Mouse (Mus musculus): ENCODE data around the gene Slc44a5. TPM values are rescaled to one million over a fixed set of nuclear protein-coding genes. Genes with fewer than 3 reads are reported as not detected.
A peak's percentile ranks its signal among the peaks of the same experiment; 100 is the strongest.

Slc44a5 gene
- 6.8 and 7.4 TPM in 2 replicates for polyA plus RNA-seq (2015; fragmentation: Nextera tagmentation; extraction: Ambion mirVana)

DNA sequence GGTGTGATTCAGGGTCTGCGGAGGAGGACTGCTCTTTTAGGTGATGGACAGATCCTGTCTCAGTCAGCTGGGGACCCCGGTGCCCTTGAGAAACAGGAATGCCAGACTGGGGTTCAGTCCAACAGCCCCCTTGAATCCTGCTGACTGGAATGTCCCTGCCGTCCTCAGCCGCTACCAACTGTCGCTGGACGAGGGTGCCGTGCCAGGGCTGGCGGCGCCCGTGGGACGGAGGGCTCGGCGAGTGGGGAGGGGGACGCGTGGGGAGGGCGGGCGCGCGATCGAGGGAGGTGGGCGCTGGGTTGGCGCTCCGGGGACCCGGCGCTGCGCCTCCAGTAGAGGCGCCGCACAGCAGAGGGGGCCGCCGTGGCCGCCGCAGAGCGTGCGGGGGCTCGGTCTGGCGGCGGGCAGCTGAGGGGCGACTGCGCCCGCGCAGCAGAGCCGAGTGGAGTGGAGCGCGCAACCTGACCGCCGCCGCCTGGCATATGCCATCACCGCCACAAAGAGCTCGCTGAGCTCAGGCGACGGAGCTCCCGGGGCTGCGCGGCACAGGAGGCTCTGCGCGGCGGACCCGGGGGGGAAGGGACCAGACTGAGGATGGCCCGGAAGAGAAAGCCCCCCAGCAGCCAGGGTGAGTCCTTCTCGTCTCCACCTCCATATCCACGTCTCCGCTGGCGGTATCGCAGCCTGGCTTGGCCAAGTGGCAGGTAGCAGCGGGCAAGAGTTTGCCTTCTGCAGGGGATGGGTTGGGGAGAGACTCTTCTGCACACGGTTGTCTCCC lies at the start of gene Slc44a5:
Gene Slc44a5, plus strand, starts transcription at position 266 of the 778 bp plus-strand sequence.
- Histone ChIP-seq H3K4me2 (replicated peaks) (peak within 1 kb of the TSS; percentile 90), H3K4me1 (replicated peaks) (peaks cover 24% of the 10 kb centered on the region), H3K9me3 (no peaks in the 10 kb centered on the region), H3K36me3 (no peaks in the 10 kb centered on the region), H3K27ac (peak within 1 kb of the TSS; percentile 60), H3K27me3 (peaks cover 30% of the 10 kb centered on the region), H3K9ac (replicated peaks) (peak within 1 kb of the TSS; percentile 84), H3K4me3 (replicated peaks) (peak within 1 kb of the TSS; percentile 69)
- under 1% methylated on average over 60 of the region's 66 CpGs for WGBS
- peak; percentile 91 for ATAC-seq

DNA sequence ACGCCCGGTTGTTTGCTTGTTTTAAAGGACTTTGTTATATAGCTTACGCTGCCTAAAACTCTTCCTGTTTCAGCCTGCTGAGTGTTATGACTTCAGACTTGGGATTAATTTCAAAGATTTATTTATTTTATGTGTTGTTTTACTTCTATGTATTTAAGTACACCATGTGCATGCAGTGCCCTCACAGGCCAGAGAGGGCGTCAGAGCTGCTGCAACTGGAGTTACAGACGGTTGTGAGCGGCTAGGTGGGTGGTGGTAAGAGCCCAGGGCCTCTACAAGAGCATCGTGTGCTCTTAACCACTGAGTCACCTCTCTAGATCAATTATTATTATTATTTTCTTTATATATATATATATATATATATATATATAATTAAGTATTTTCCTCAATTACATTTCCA lies 46.9 kb upstream of the Slc44a5 start:
- Histone ChIP-seq H3K4me2 (replicated peaks) (no peak overlapping the region), H3K4me1 (replicated peaks) (no peaks in the 10 kb centered on the region), H3K4me3 (replicated peaks) (no peak overlapping the region), H3K27ac (no peak overlapping the region), H3K9ac (replicated peaks) (no peak overlapping the region), H3K27me3 (no peaks in the 10 kb centered on the region), H3K9me3 (no peaks in the 10 kb centered on the region), H3K36me3 (peaks cover 47% of the 10 kb centered on the region)
- no peak for ATAC-seq
- WGBS: 91% methylated on average over 7 of the region's 7 CpGs

DNA sequence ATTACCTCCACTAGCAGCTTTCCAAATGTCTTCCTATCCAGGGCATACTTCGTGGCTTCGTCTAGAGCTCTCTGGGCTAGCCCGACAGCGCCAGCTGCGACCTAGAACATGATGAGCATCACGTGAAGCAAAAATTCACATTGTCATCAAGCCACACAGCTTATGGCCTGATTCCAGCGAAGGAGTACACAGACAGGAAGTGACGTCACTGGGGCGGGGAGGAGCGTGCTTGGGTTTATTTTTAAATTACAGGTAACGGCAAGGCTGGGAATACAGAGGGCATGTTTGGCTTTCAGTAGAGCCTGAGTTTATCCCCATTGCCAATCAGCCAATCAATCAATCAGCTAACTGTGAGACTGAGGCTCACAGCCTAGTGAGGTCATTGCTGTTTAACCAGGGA lies 43.7 kb upstream of the Slc44a5 start:
- no peak overlapping the region for H3K4me3 ChIP-seq (replicated peaks)
- no peak for ATAC-seq
- H3K36me3 ChIP-seq: peaks cover 58% of the 10 kb centered on the region
- no peak overlapping the region for H3K27ac ChIP-seq
- no peaks in the 10 kb centered on the region for H3K27me3 ChIP-seq
- H3K9ac ChIP-seq (replicated peaks): no peak overlapping the region
- H3K9me3 ChIP-seq: no peaks in the 10 kb centered on the region
- H3K4me1 ChIP-seq (replicated peaks): no peaks in the 10 kb centered on the region
- no peak overlapping the region for H3K4me2 ChIP-seq (replicated peaks)
- 98% methylated on average over 11 of the region's 11 CpGs for WGBS

DNA sequence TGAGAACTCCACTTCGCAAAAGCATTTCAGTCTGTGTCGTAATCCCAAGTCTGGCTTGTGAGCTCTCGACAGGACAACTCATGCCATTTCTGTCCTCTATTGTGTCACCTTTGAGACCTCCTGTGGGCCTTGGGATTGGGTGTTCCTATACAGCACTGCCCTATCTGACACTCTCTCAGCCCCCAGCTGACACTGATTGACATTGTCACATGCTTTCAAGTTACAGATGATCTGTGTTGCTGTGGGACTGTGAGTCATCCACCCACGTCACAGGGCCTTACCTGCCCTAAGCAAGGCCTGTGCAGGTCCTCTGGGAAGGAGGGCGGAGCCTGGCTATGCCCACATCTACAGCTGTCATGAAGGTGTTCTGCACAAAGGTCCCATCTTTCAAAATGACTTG lies 40.8 kb upstream of the Slc44a5 start:
- H3K27me3 ChIP-seq: no peaks in the 10 kb centered on the region

DNA sequence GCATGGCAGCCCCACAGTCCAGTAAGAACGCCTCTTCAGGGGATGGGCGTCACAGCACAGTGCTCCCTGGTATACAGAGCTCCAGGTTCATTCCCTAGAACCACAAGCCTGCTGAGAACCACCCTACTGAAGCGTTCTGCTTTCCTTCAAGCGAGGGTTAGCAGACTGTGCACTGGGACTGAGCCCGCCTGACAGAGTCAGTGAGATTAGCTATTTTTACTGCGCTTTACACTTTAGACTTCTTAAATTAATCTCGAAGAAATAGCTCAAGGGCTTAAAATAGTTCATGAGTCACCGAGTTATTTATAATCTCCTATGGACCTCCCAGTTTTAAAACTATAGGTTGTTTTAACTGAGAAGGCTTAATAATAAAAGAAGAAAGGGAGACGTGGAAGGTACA lies 37.4 kb upstream of the Slc44a5 start:
- no peaks in the 10 kb centered on the region for H3K27me3 ChIP-seq
- H3K4me2 ChIP-seq (replicated peaks): no peak overlapping the region
- H3K9ac ChIP-seq (replicated peaks): no peak overlapping the region
- 93% methylated on average over 9 of the region's 9 CpGs for WGBS
- no peak overlapping the region for H3K27ac ChIP-seq
- H3K4me1 ChIP-seq (replicated peaks): no peaks in the 10 kb centered on the region
- no peaks in the 10 kb centered on the region for H3K9me3 ChIP-seq
- no peak overlapping the region for H3K4me3 ChIP-seq (replicated peaks)
- no peak for ATAC-seq
- peaks cover 50% of the 10 kb centered on the region for H3K36me3 ChIP-seq

More for the DNA sequence above, 40.8 kb upstream of the Slc44a5 start:
- no peak for ATAC-seq
- Histone ChIP-seq H3K9ac (replicated peaks) (no peak overlapping the region), H3K27ac (no peak overlapping the region), H3K9me3 (no peaks in the 10 kb centered on the region), H3K36me3 (peaks cover 59% of the 10 kb centered on the region), H3K4me2 (replicated peaks) (no peak overlapping the region), H3K4me3 (replicated peaks) (no peak overlapping the region), H3K4me1 (replicated peaks) (no peaks in the 10 kb centered on the region)
- WGBS: 96% methylated on average over 5 of the region's 5 CpGs

DNA sequence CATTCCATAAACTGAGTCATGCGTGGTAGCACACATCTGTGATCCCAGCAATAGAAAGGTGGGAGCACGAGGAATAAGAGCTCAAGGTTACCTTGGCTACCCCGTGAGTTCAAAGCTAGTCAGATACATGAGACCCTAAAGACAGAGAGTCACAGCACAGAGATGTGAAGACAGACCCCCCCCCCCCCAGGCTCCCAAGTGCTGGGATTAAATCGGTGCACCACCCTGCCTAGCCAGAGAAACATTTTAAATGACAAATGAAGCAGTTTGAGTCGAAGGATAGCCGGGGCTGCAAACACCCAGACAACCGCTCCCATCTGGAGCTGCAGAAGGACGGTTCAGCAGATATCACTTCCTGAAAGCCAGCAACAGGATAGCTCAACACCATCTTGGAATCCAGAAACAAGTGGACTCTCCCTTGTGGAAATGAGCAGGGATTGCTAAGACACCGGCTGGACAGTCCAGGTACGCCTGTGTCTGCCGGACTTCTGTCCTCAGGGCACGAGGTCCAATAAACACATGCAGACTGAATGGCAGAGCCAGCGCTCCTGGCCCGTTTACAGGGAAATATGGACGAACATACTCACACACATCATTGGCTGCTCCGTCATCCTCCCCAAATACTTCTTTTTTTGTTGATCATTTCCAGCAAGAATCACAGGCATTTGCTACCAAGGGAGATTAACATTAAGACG lies 36.0 kb upstream of the Slc44a5 start:
- Histone ChIP-seq H3K4me2 (replicated peaks) (no peak overlapping the region), H3K36me3 (peaks cover 43% of the 10 kb centered on the region), H3K4me3 (replicated peaks) (no peak overlapping the region), H3K4me1 (replicated peaks) (no peaks in the 10 kb centered on the region), H3K27ac (no peak overlapping the region), H3K9ac (replicated peaks) (no peak overlapping the region), H3K27me3 (no peaks in the 10 kb centered on the region), H3K9me3 (no peaks in the 10 kb centered on the region)
- WGBS: 95% methylated on average over 17 of the region's 17 CpGs
- ATAC-seq: no peak

DNA sequence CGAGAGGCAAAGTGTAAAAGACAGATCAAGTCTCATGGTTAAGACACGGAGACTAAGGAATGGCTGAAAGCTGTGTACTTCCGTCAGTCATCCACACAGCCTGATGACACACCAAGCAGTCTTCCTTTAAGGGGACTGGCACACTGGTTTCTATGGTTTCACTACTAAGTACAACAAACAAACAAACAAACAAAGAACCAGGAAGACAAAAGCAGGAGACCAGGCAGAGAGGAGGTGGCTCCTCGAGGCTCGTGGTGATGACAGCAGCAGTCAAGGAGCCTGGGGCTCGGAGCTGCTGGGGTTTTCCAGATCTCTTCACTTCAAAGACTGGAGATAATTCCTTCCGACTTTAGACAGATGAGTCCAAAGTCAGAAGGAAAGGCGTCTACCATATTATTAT lies 33.2 kb upstream of the Slc44a5 start:
- H3K9ac ChIP-seq (replicated peaks): no peak overlapping the region
- H3K36me3 ChIP-seq: peaks cover 20% of the 10 kb centered on the region
- H3K27ac ChIP-seq: no peak overlapping the region
- 86% methylated on average over 8 of the region's 8 CpGs for WGBS
- H3K9me3 ChIP-seq: no peaks in the 10 kb centered on the region
- ATAC-seq: no peak
- no peak overlapping the region for H3K4me2 ChIP-seq (replicated peaks)
- no peak overlapping the region for H3K4me3 ChIP-seq (replicated peaks)
- peaks cover 17% of the 10 kb centered on the region for H3K4me1 ChIP-seq (replicated peaks)
- no peaks in the 10 kb centered on the region for H3K27me3 ChIP-seq

DNA sequence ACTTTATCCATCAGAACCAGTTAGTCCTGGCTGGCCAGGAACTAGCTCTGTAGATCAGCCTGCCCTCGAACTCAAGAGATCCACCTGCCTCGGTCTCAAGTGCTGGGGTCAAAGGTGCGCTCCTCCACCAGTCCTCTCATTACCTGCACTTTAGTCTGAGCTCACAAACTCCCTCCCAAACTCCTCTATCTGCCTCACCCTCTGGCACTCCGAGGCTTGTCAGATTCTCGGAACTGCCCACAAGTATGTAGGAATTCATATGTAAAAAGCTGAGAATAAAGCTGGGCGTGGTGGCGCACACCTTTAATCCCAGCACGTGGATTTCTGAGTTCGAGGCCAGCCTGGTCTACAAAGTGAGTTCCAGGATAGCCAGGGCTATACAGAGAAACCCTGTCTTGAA lies 32.8 kb upstream of the Slc44a5 start:
- Histone ChIP-seq H3K9me3 (no peaks in the 10 kb centered on the region), H3K36me3 (peaks cover 20% of the 10 kb centered on the region), H3K4me1 (replicated peaks) (peaks cover 18% of the 10 kb centered on the region), H3K9ac (replicated peaks) (no peak overlapping the region), H3K27me3 (no peaks in the 10 kb centered on the region), H3K4me3 (replicated peaks) (no peak overlapping the region), H3K4me2 (replicated peaks) (no peak overlapping the region), H3K27ac (no peak overlapping the region)
- WGBS: 91% methylated on average over 9 of the region's 9 CpGs
- ATAC-seq: no peak

DNA sequence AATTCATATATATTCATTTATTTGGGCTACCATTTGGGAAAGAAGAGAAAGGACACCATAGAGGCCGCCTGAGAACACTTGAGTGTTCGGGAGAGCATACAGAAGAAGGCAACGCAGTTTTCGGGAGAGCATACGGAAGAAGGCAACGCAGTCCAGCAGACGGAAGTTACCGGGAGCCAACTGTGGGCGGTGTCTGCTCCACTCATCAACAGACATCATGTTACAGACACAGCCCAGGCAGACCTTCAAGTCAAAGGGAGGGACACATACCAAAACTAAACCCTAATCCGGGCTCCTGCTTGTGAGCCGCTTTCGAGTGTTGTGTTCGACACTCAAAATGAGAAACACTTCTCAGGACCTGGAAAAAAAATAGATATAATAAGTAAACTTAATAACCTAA lies 31.6 kb upstream of the Slc44a5 start:
- no peaks in the 10 kb centered on the region for H3K9me3 ChIP-seq
- H3K27ac ChIP-seq: no peak overlapping the region
- no peaks in the 10 kb centered on the region for H3K27me3 ChIP-seq
- peaks cover 18% of the 10 kb centered on the region for H3K4me1 ChIP-seq (replicated peaks)
- H3K4me3 ChIP-seq (replicated peaks): no peak overlapping the region
- no peak overlapping the region for H3K4me2 ChIP-seq (replicated peaks)
- no peak for ATAC-seq
- no peak overlapping the region for H3K9ac ChIP-seq (replicated peaks)
- H3K36me3 ChIP-seq: peaks cover 13% of the 10 kb centered on the region
- WGBS: 95% methylated on average over 13 of the region's 13 CpGs

DNA sequence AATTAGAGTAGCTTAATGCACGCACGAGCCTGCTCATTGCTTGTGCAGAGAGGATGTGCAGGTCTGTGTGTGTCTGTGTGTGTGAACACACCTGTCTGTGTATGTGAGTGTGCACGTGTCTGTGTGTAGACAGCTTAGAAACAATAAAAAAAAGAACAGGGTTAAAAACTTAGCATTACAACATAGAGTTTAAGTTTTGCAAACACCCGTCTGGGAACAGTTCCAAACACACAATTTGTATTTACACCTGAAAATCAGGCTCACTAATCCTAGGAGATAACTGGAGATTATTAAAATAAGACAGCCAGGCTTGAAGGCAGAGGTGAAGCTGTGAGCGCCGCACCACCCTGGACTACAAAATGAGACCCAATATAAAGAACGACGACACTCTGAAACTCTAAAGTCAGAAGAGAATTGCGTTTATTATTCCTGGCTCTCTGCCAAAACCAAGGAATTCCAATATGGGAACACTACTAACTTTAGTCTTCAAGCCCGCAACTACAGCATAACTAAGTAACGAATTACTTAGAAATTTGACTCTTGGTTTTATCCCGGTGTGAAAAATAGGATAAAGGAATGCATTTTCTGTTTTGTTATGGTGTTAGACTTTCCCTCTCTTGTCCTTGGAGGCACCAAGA lies 30.1 kb upstream of the Slc44a5 start:
- no peaks in the 10 kb centered on the region for H3K27me3 ChIP-seq
- peaks cover 5% of the 10 kb centered on the region; the same call in 1 of the 2 replicates for H3K36me3 ChIP-seq
- WGBS: 30% methylated on average over 12 of the region's 12 CpGs
- no peaks in the 10 kb centered on the region for H3K9me3 ChIP-seq
- peak overlapping the region; percentile 55 for H3K4me3 ChIP-seq (replicated peaks)
- no peak overlapping the region for H3K27ac ChIP-seq
- no peak for ATAC-seq
- H3K4me1 ChIP-seq (replicated peaks): peaks cover 18% of the 10 kb centered on the region
- H3K9ac ChIP-seq (replicated peaks): no peak overlapping the region
- peak overlapping the region; percentile 64 for H3K4me2 ChIP-seq (replicated peaks)

DNA sequence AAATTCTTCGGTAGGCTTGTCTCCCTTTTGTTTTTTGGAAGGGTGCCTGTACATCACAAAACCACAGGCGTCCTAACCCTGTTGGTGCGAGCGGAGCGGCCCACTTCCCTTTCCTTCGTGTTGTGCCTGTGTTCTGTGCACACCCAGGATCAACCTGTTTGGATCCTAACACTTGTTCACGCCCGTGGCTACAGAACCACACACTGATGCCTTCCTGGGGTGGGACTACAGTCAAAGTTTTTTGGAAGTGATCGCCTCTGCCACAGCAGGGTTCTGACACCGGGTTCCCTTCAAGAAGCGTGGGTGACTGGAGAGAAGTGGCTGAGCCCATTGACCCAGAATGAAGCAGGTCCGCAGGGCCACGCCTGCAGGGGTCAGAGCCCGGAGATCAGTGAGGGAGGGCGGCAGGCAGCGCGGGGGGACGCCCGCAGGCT lies 29.3 kb upstream of the Slc44a5 start:
- peak; percentile 71 for ATAC-seq
- Histone ChIP-seq H3K9me3 (no peaks in the 10 kb centered on the region), H3K27me3 (no peaks in the 10 kb centered on the region), H3K36me3 (no peaks in the 10 kb centered on the region; the same call in 1 of the 2 replicates), H3K4me1 (replicated peaks) (peaks cover 18% of the 10 kb centered on the region), H3K4me3 (replicated peaks) (peak overlapping the region; percentile 55), H3K9ac (replicated peaks) (peak overlapping the region; percentile 72), H3K27ac (peak overlapping the region; percentile 59), H3K4me2 (replicated peaks) (peak overlapping the region; percentile 64)
- WGBS: under 1% methylated on average over 19 of the region's 19 CpGs
